Mouse (Mus musculus): ENCODE results near the gene Mlh3.

GRCm38 (mm10) chr12:85284996-85285395, 14.6 kb upstream of the Mlh3 start:
- TF ChIP-seq POLR2A (IDR thresholded peaks at IDR 0.05; ENCODE audit: insufficient read depth, low read depth, low read length) (no peak), CTCF (IDR thresholded peaks at IDR 0.05; ENCODE audit: insufficient read depth, low read depth, low read length) (no peak)

Measured in olfactory bulb, adult 2 months (tissue).